In the genomic region with DNA sequence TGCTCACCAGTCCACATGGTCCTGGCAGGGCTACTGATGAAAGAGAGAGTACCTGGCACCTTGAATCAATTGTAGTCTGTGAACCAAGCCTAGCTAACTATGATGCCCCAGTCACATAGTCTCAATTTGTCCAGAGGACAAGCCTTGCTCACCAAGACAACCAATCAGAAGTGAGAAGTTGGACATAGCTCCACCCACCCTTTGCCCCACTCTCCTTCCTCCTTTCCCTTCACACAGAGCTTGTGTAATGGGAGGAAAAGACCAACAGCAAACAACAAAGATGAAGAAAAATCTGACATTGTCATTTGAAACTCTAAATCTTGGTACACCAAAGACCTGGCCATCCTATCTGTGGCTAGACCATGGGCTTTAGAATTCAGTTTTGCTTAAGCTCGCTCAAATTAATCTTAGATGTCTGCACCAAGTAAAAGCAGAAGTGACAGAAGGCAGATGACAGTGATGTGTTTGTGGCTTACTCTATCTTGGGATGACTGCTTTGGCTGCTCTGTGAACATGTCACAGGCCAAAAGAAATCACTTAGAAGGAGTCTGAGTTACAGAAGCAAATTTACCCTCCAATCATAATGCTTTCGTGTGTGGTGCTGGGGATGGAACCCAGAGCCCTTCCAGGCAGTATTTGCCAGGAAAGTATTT, we compare ENCODE assay signal across 32 mouse cellular contexts. TPM values are rescaled to one million over a fixed set of nuclear protein-coding genes. Genes with fewer than 3 reads are reported as not detected.
A peak's percentile ranks its signal among the peaks of the same experiment; 100 is the strongest.
DNase-seq lines count a peak whose midpoint lies in the region; ATAC-seq and TF ChIP-seq lines count a peak whose summit lies in the region.
"Had no signal": no experiment of that assay in that cellular context is flagged by ENCODE, and none has a peak within 500 bp of the region (broad histone marks: within the 10 kb centered on the region; RNA-seq: fewer than 3 reads in every experiment).

No protein-coding gene starts in this region.

- peak overlapping the region in 1 of 3 experiments; percentile 32 for H3K4me3 ChIP-seq in CH12.LX (replicated peaks in 1 of 3; ENCODE audit: low read depth in 2 of 3, low read length in 2 of 3, poor library complexity in 1 of 3)
- H3K4me3 ChIP-seq in thymus, adult 2 months (ENCODE audit: control insufficient read depth, insufficient read depth, low read length), result no peak overlapping the region
- H3K4me3 ChIP-seq: embryonic facial prominence, embryonic 12.5 days; gastrocnemius, adult 2 months; hindbrain, embryonic 12.5 days; intestine, embryonic 15.5 days; megakaryocyte, embryonic 14.5 days; midbrain, embryonic 12.5 days; neural tube, embryonic 13.5 days had no signal

- no peaks in the 10 kb centered on the region for H3K79me2 ChIP-seq in CH12.LX (replicated peaks; ENCODE audit: control insufficient read depth, extremely low read depth, insufficient read depth, poor library complexity, severe bottlenecking)

- in situ Hi-C loops in CH12.LX (cut with MboI; ENCODE audit: low pct_ligation_motif_present, low pct_unique_long_range_greater_than_20kb, low sequenced_read_pairs), result no loop called here

- no peaks in the 10 kb centered on the region for H3K9me3 ChIP-seq in CH12.LX (replicated peaks; ENCODE audit: low read length)
- H3K9me3 ChIP-seq: embryonic facial prominence, embryonic 12.5 days; G1E; hindbrain, embryonic 12.5 days; intestine, embryonic 15.5 days; midbrain, embryonic 12.5 days; neural tube, embryonic 13.5 days had no signal

- no peak for TF ChIP-seq POLR2A in CH12.LX (IDR thresholded peaks at IDR 0.05; ENCODE audit: low read depth, low read length)
- no peak for TF ChIP-seq POLR2A in thymus, adult 2 months (IDR thresholded peaks at IDR 0.05; ENCODE audit: control insufficient read depth, extremely low read depth, insufficient read depth, low read length, poor library complexity)

- H3K4me2 ChIP-seq in CH12.LX (ENCODE audit: insufficient read depth, low read depth, poor library complexity, severe bottlenecking), result no peak overlapping the region
- H3K4me2 ChIP-seq: embryonic facial prominence, embryonic 12.5 days; hindbrain, embryonic 12.5 days; intestine, embryonic 15.5 days; midbrain, embryonic 12.5 days; neural tube, embryonic 13.5 days had no signal

- TF ChIP-seq CTCF in CH12.LX (conservative IDR thresholded peaks at IDR 0.05 in 1 of 2, IDR thresholded peaks at IDR 0.05 in 1 of 2; ENCODE audit: low read depth in 2 of 2, low read length in 2 of 2), result no peak
- TF ChIP-seq CTCF in thymus, adult 2 months (IDR thresholded peaks at IDR 0.05; ENCODE audit: borderline replicate concordance, control insufficient read depth, extremely low read depth, insufficient read depth, low read length, poor library complexity), result no peak

- H3K36me3 ChIP-seq in CH12.LX (replicated peaks in 1 of 2; ENCODE audit: control insufficient read depth in 1 of 2, insufficient read depth in 1 of 2, low read length in 1 of 2), result no peaks in the 10 kb centered on the region
- H3K36me3 ChIP-seq in splenic B cell, adult 2 months (ENCODE audit: control insufficient read depth, insufficient read depth, low read length, poor library complexity, severe bottlenecking), result no peaks in the 10 kb centered on the region
- no peaks in the 10 kb centered on the region for H3K36me3 ChIP-seq in thymus, adult 2 months (ENCODE audit: control insufficient read depth, insufficient read depth, low read length)
- H3K36me3 ChIP-seq: embryonic facial prominence, embryonic 12.5 days; G1E; hindbrain, embryonic 12.5 days; intestine, embryonic 15.5 days; midbrain, embryonic 12.5 days; neural tube, embryonic 13.5 days had no signal

- H3K27ac ChIP-seq in CH12.LX (ENCODE audit: insufficient read depth, low read depth), result no peak overlapping the region
- H3K27ac ChIP-seq in thymus, adult 2 months (ENCODE audit: control insufficient read depth, insufficient read depth, low read length), result no peak overlapping the region
- H3K27ac ChIP-seq: embryonic facial prominence, embryonic 12.5 days; gastrocnemius, adult 2 months; hindbrain, embryonic 12.5 days; hindbrain, postnatal 0 days; intestine, embryonic 15.5 days; kidney, postnatal 0 days; liver, embryonic 14.5 days; midbrain, embryonic 12.5 days; neural tube, embryonic 13.5 days had no signal

- TF ChIP-seq RAD21 in CH12.LX (IDR thresholded peaks at IDR 0.05; ENCODE audit: low read depth, low read length), result no peak

- no peak for TF ChIP-seq EP300 in CH12.LX (IDR thresholded peaks at IDR 0.05; ENCODE audit: low read length)

- H3K4me1 ChIP-seq in CH12.LX (ENCODE audit: control insufficient read depth in 1 of 2, insufficient read depth in 2 of 2), result peaks cover 0 to 11% of the 10 kb centered on the region in 2 experiments; a peak in 2 of 4 replicates
- H3K4me1 ChIP-seq in thymus, adult 2 months (replicated peaks; ENCODE audit: control insufficient read depth, insufficient read depth, low read length), result peaks cover 7% of the 10 kb centered on the region; the same call in 1 of the 2 replicates
- H3K4me1 ChIP-seq: embryonic facial prominence, embryonic 12.5 days; hindbrain, embryonic 12.5 days; intestine, embryonic 15.5 days; midbrain, embryonic 12.5 days; neural tube, embryonic 13.5 days had no signal

- DNase-seq in CH12.LX (ENCODE audit: extremely low read depth), result peak; percentile 82
- peak; percentile 8 for DNase-seq in ZHBTc4 (ENCODE audit: low read depth, low spot score)
- peak; percentile 31 for DNase-seq in splenic B cell, adult 2 months (ENCODE audit: low read depth, low spot score)
- DNase-seq in embryo, embryonic 10.5 days (ENCODE audit: low spot score), result no peak
- no peak for DNase-seq in thymus, adult 2 months
- DNase-seq: adrenal gland, postnatal 25 days; cerebellum, adult 8-10 months; cerebellum, postnatal 25 days; embryo, embryonic 11 days; gastrocnemius, adult 2 months; gastrocnemius, postnatal 36 days; kidney, adult 8-10 months; kidney, postnatal 4 days; liver; lung, adult 2 months; lung, postnatal 10 days; right cerebral cortex, postnatal 4 days; thymus, postnatal 14 days had no signal

- dilution Hi-C loops in CH12.LX (cut with MboI; ENCODE audit: extremely low pct_ligation_motif_present, extremely low pct_unique_long_range_greater_than_20kb, low sequenced_read_pairs), result no loop called here

- 54% methylated on average over 2 of the region's 2 CpGs for WGBS in thymus, adult 2 months

- H3K27me3 ChIP-seq in CH12.LX (replicated peaks), result peaks cover 5% of the 10 kb centered on the region
- H3K27me3 ChIP-seq in splenic B cell, adult 2 months (ENCODE audit: control insufficient read depth, insufficient read depth, low read length, poor library complexity, severe bottlenecking), result no peaks in the 10 kb centered on the region
- no peaks in the 10 kb centered on the region for H3K27me3 ChIP-seq in thymus, adult 2 months (ENCODE audit: control insufficient read depth, insufficient read depth, low read length)
- H3K27me3 ChIP-seq: hindbrain, embryonic 12.5 days; intestine, embryonic 15.5 days; midbrain, embryonic 12.5 days had no signal

- peak; percentile 83 to 86 for ATAC-seq in hematopoietic stem cell, adult 5-6 weeks (replicated peaks in 1 of 2; ENCODE audit: insufficient read depth in 1 of 2, low FRiP score in 2 of 2, low TSS enrichment in 1 of 2, low read depth in 1 of 2, poor library complexity in 2 of 2, severe bottlenecking in 2 of 2)
- ATAC-seq in activated CD4-positive, CD25-positive, alpha-beta regulatory T cell, adult 4 months, result no peak
- ATAC-seq: forebrain, embryonic 14.5 days; hindbrain, postnatal 0 days; intestine, embryonic 15.5 days had no signal

- no peak overlapping the region for H3K9ac ChIP-seq in CH12.LX (ENCODE audit: insufficient read depth, low read depth)
- H3K9ac ChIP-seq: embryonic facial prominence, embryonic 12.5 days; hindbrain, embryonic 12.5 days; intestine, embryonic 15.5 days; liver, embryonic 14.5 days; midbrain, embryonic 12.5 days; neural tube, embryonic 13.5 days had no signal

TF ChIP-seq in CH12.LX, 34 proteins besides CTCF, POLR2A, EP300 and RAD21:
- TF ChIP-seq USF1 (IDR thresholded peaks at IDR 0.05; ENCODE audit: low read depth, low read length) (no peak), JUND (conservative IDR thresholded peaks at IDR 0.05; ENCODE audit: low read depth, low read length) (no peak), MAX (IDR thresholded peaks at IDR 0.05; ENCODE audit: low read length) (0 out of 2 replicates have a peak, but pooled peaks have one; percentile 20), ETS1 (conservative IDR thresholded peaks at IDR 0.05; ENCODE audit: low read depth, low read length) (no peak), TBP (conservative IDR thresholded peaks at IDR 0.05; ENCODE audit: low read depth, low read length) (no peak), SMC3 (IDR thresholded peaks at IDR 0.05; ENCODE audit: low read depth, low read length) (no peak), MYC (IDR thresholded peaks at IDR 0.05; ENCODE audit: low read depth, low read length) (no peak), TCF12 (IDR thresholded peaks at IDR 0.05; ENCODE audit: low read depth, low read length) (no peak)

RNA-seq across cellular contexts. Expression of a gene that starts 9.5 kb away (rescaled TPM):
- total RNA-seq in CH12.LX (2012; rRNA removed) (6.6 and 7.3 TPM in 2 replicates), CH12.LX (2014; rRNA removed) (1.8 and 2.4 TPM in 2 replicates)
- 2.1 and 2.9 TPM in 2 replicates for polyA plus RNA-seq in CH12.LX (2012; ENCODE audit: insufficient read length, low read depth)
- total RNA-seq in hematopoietic stem cell, adult 5-6 weeks (2017), result 2.7 and 3.3 TPM in 2 replicates
- polyA plus RNA-seq in activated CD4-positive, CD25-positive, alpha-beta regulatory T cell, adult 4 months (2017; shearing (Covaris generic)), result 1 to 10 TPM in 1 of 2 experiments, under 1 TPM in 1; 0.46 to 1.2 TPM
- 14.1 and 22.0 TPM in 2 replicates for polyA plus RNA-seq in thymus, adult 2 months (2012; rRNA removed)
- total RNA-seq: G1E had no signal
- polyA plus RNA-seq: G1E had no signal

RNA-seq across cellular contexts. Expression of a gene that starts 54.2 kb away (rescaled TPM):
- total RNA-seq in CH12.LX (2012; rRNA removed) (3.1 and 3.4 TPM in 2 replicates), CH12.LX (2014; rRNA removed) (3.6 and 4.3 TPM in 2 replicates)
- polyA plus RNA-seq in CH12.LX (2012; ENCODE audit: insufficient read length, low read depth), result 5.0 and 5.9 TPM in 2 replicates
- total RNA-seq in hematopoietic stem cell, adult 5-6 weeks (2017), result 4.7 and 8.9 TPM in 2 replicates
- under 1 TPM; 0.57 to 0.97 TPM for polyA plus RNA-seq in activated CD4-positive, CD25-positive, alpha-beta regulatory T cell, adult 4 months (2017; shearing (Covaris generic))
- polyA plus RNA-seq in thymus, adult 2 months (2012; rRNA removed), result 8.3 and 10.3 TPM in 2 replicates
- total RNA-seq: gastrocnemius, adult 2 months had no signal
- polyA plus RNA-seq: C2C12, G1E had no signal

Comparison
In these comparisons a context has a peak if more than half of its experiments do, and no peak if none do; other contexts are left out.
1. DNase-seq: peak in CH12.LX (single experiment), ZHBTc4 (single experiment) and splenic B cell, adult 2 months (single experiment); none in embryo, embryonic 10.5 days (single experiment) and thymus, adult 2 months (single experiment).